Mouse (Mus musculus) heart, embryonic 16.5 days (tissue): ENCODE results near the gene Dhtkd1. TPM values are rescaled to one million over a fixed set of nuclear protein-coding genes. Genes with fewer than 3 reads are reported as not detected.
"Not testable (repeated sequence)": the region's sequence is repeated elsewhere in the genome, so short reads cannot be mapped to it uniquely, and the experiment has no call there.

Experiments
- ATAC-seq: fragments of 200-750 bp; cut with Nextera tagmentation; replicated peaks from 2 replicates; pipeline ENCODE4 v1.8.0; 2017; ENCODE audit warnings: moderate number of reproducible peaks; ENCODE audit not compliant: insufficient read depth, low FRiP score; ENCODE audit errors: extremely low read depth
- H3K27ac ChIP-seq: fragments of 300-500 bp; sonication (generic); 2 replicates; pipeline ENCODE4 v1.5.1; 2014; ENCODE audit warnings: mild to moderate bottlenecking, low read length, control low read depth, moderate library complexity
- H3K27me3 ChIP-seq: fragments of 300-500 bp; sonication (generic); 2 replicates; pipeline ENCODE4 v1.6.1; 2014; ENCODE audit warnings: low read length, mixed read lengths; ENCODE audit not compliant: control insufficient read depth, insufficient read depth
- H3K36me3 ChIP-seq: fragments of 300-500 bp; sonication (generic); 2 replicates; pipeline ENCODE4 v1.6.1; 2014; ENCODE audit not compliant: control insufficient read depth, insufficient read depth
- H3K4me1 ChIP-seq: fragments of 300-500 bp; sonication (generic); 2 replicates; pipeline ENCODE4 v1.6.1; 2014; ENCODE audit warnings: low read length, mixed read lengths; ENCODE audit not compliant: control insufficient read depth, insufficient read depth
- H3K4me2 ChIP-seq: fragments of 300-500 bp; sonication (generic); 2 replicates; pipeline ENCODE4 v1.6.1; 2014; ENCODE audit warnings: low read depth, mild to moderate bottlenecking, control low read depth, low read length
- H3K4me3 ChIP-seq: fragments of 300-500 bp; sonication (generic); 2 replicates; pipeline ENCODE4 v1.5.1; 2014; ENCODE audit warnings: mild to moderate bottlenecking, control low read depth, low read length
- H3K9ac ChIP-seq: fragments of 300-500 bp; sonication (generic); 2 replicates; pipeline ENCODE4 v1.6.1; 2014; ENCODE audit warnings: low read length, control low read depth
- H3K9me3 ChIP-seq: fragments of 300-500 bp; sonication (generic); replicated peaks from 2 replicates; pipeline ENCODE4 v1.6.1; 2016; ENCODE audit warnings: low read length; ENCODE audit not compliant: control insufficient read depth
- WGBS: fragments of 180-500 bp; shearing (Covaris S2); extraction: QIAGEN DNeasy Blood & Tissue Kit; methylation state at CpG from one replicate; pipeline ENCODE4 v1.1.7; 2014; 5-methylcytosine and 5-hydroxymethylcytosine counted together
- polyA plus RNA-seq: library from polyadenylated mRNA; unstranded; fragments of >200 nt; fragmentation: Nextera tagmentation; extraction: Ambion mirVana; gene quantifications from 2 replicates; pipeline ENCODE4 v1.2.1, GENCODE M21; 2015

The Dhtkd1 gene
- polyA plus RNA-seq = 2.1 and 2.2 TPM in 2 replicates

DNA sequence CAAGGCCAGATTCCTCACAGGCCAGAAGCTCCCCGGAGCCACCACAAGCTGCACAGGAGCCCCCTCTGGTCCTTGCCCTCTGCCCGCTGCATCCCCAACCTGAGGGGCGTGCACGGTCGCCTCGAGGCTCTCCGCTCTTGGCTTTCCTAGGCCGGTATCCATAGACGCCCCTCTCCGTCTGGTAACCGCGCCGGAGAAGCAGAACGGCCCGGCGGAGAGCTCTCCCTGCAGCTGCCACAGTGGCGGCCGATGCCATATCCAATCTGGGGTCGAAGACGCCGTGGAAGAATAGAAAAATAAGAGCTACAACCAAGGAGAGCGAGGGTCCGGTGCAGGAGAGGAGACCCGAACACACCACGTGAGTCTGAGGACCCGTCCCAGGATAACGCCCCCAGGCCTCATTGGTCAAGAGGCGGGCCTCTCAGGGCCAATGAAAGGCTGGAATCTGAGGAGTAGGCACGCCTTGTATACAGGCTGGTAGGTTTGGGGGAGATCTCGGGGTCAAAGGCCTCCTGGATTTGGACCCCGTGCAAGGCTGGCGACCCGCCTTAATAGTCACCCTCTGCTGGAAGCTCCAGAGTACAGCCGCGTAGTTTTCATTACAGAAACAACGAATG lies at the start of gene Dhtkd1:
Gene Dhtkd1 (minus strand): TSS at position 377 of the 617 bp plus-strand sequence.
- peak; percentile 95 for ATAC-seq
- peak within 1 kb of the TSS; percentile 94 for H3K4me2 ChIP-seq
- H3K27me3 ChIP-seq = no peaks in the 10 kb centered on the region
- H3K36me3 ChIP-seq = no peaks in the 10 kb centered on the region
- H3K27ac ChIP-seq = no peak within 1 kb of the TSS
- peak within 1 kb of the TSS; percentile 77 for H3K9ac ChIP-seq
- no peaks in the 10 kb centered on the region for H3K4me1 ChIP-seq
- H3K4me3 ChIP-seq = peak within 1 kb of the TSS; percentile 68
- under 1% methylated on average over 36 of the region's 36 CpGs for WGBS
- no peaks in the 10 kb centered on the region for H3K9me3 ChIP-seq

- ATAC-seq = no peak
- H3K9ac ChIP-seq = no peak overlapping the region
- no peaks in the 10 kb centered on the region for H3K27me3 ChIP-seq
- no peak overlapping the region for H3K4me3 ChIP-seq
- no peak overlapping the region for H3K27ac ChIP-seq
- H3K4me1 ChIP-seq = no peaks in the 10 kb centered on the region
- WGBS = 89% methylated on average over 4 of the region's 4 CpGs
- H3K4me2 ChIP-seq = no peak overlapping the region
- peaks cover 24% of the 10 kb centered on the region for H3K36me3 ChIP-seq
- no peaks in the 10 kb centered on the region for H3K9me3 ChIP-seq
Measured at GRCm38 (mm10) chr2:5977532-5977931, 34.9 kb upstream of the Dhtkd1 start.

- not testable (repeated sequence) for H3K27ac ChIP-seq, H3K4me1 ChIP-seq, ATAC-seq, H3K27me3 ChIP-seq, H3K4me3 ChIP-seq, H3K9me3 ChIP-seq, H3K4me2 ChIP-seq, H3K9ac ChIP-seq
- peaks cover 16% of the 10 kb centered on the region for H3K36me3 ChIP-seq
- WGBS = 96% methylated on average over 3 of the region's 3 CpGs
Measured at GRCm38 (mm10) chr2:5970629-5971028, 28.0 kb upstream of the Dhtkd1 start.

DNA sequence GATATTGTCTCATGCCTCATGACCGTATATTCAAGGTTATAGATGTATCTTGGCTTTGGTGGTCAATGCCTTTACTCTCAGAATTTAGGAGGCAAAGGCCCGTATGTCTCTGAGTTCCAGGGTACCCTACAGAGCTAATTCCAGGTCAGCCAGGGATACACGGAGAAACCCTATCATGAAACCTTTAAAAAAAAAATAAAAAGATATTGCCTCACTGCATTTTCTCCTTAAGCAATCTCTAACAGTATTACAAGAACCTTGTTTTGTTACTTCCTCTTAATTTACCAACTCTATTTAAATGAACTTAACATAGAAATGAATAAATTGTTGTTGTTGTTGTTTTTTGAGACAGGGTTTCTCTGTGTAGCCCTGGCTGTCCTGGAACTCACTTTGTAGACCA lies 23.4 kb upstream of the Dhtkd1 start:
- 90% methylated on average over 3 of the region's 3 CpGs for WGBS

DNA sequence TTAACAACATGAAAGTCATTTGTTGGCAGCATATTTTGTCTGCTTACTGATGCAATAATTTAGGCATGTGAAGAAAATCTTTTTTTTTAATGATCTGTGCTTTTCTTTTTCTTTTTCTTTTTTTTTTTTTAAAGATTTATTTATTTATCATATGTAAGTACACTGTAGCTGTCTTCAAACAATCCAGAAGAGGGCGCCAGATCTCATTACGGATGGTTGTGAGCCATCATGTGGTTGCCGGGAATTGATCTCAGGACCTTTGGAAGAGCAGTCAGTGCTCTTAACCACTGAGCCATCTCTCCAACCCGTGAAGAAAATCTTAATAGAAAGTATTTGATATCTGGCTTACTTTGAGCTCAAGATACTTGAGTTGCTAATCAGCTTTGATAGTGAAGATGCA lies 21.1 kb upstream of the Dhtkd1 start:
- H3K4me1 ChIP-seq, H3K9ac ChIP-seq, H3K4me3 ChIP-seq, H3K27ac ChIP-seq, H3K9me3 ChIP-seq, H3K27me3 ChIP-seq, ATAC-seq, H3K4me2 ChIP-seq: not testable (repeated sequence)
- WGBS = 86% methylated on average over 4 of the region's 4 CpGs
- peaks cover 29% of the 10 kb centered on the region for H3K36me3 ChIP-seq

More for the DNA sequence above, 23.4 kb upstream of the Dhtkd1 start:
- Histone ChIP-seq H3K4me3 (no peak overlapping the region), H3K9me3 (no peaks in the 10 kb centered on the region), H3K36me3 (peaks cover 18% of the 10 kb centered on the region), H3K27ac (no peak overlapping the region), H3K27me3 (no peaks in the 10 kb centered on the region), H3K4me1 (0 out of 2 replicates have a peak, but pooled peaks cover 4% of the 10 kb centered on the region), H3K9ac (no peak overlapping the region), H3K4me2 (no peak overlapping the region)
- ATAC-seq = no peak

- H3K36me3 ChIP-seq = peaks cover 43% of the 10 kb centered on the region
- ATAC-seq = no peak
Measured at GRCm38 (mm10) chr2:5962265-5962664, 19.7 kb upstream of the Dhtkd1 start.

DNA sequence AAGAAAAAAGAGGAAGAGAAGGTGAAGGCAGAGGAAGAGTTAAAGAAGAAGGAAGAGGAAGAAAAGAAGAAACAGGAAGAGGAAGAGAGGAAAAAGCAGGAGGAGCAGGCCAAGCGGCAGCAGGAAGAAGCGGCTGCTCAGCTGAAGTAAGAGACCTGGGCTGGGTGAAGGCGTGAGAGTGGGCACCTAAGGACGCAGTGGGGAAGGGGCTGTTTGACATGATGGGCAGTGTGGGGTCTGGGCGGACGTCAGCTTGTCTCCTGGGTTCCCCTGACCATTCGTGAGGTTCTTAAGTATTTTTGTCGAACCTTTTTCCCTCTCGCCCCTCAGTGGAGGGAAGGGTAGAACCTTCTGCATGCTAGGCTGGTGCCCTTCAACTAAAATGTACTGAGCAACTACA lies 15.1 kb upstream of the Dhtkd1 start:
- Histone ChIP-seq H3K36me3 (peaks cover 35% of the 10 kb centered on the region), H3K4me3 (no peak overlapping the region), H3K9ac (no peak overlapping the region), H3K4me2 (no peak overlapping the region), H3K27me3 (no peaks in the 10 kb centered on the region), H3K4me1 (peaks cover 4% of the 10 kb centered on the region; the same call in 1 of the 2 replicates), H3K9me3 (no peaks in the 10 kb centered on the region), H3K27ac (no peak overlapping the region)
- WGBS = 93% methylated on average over 9 of the region's 9 CpGs
- ATAC-seq = no peak

More at GRCm38 (mm10) chr2:5962265-5962664, 19.7 kb upstream of the Dhtkd1 start:
- Histone ChIP-seq H3K27ac (no peak overlapping the region), H3K4me2 (no peak overlapping the region), H3K4me1 (0 out of 2 replicates have a peak, but pooled peaks cover 4% of the 10 kb centered on the region), H3K4me3 (no peak overlapping the region), H3K9ac (no peak overlapping the region), H3K27me3 (no peaks in the 10 kb centered on the region), H3K9me3 (no peaks in the 10 kb centered on the region)
- 47% methylated on average over 2 of the region's 2 CpGs for WGBS

- H3K4me2 ChIP-seq = peak overlapping the region; percentile 96
- H3K9ac ChIP-seq = peak overlapping the region; percentile 98
- no peaks in the 10 kb centered on the region for H3K36me3 ChIP-seq
- H3K4me1 ChIP-seq = peaks cover 9% of the 10 kb centered on the region
- H3K27me3 ChIP-seq = no peaks in the 10 kb centered on the region
- H3K4me3 ChIP-seq = peak overlapping the region; percentile 100
- H3K9me3 ChIP-seq = no peaks in the 10 kb centered on the region
- peak; percentile 52 for ATAC-seq
- peak overlapping the region; percentile 92 for H3K27ac ChIP-seq
- WGBS = under 1% methylated on average over 46 of the region's 46 CpGs
Measured at GRCm38 (mm10) chr2:5951621-5952211, 9.1 kb upstream of the Dhtkd1 start.
